Mouse (Mus musculus): ENCODE measurements at regions not wholly inside any gene's neighbourhood (a gene's known extent, or its start where the extent isn't known, plus 50 kb on each side); places are given as distances from the start of the nearest gene placed in this dataset.

- TF ChIP-seq CTCF (IDR thresholded peaks at IDR 0.05), result no peak
- TF ChIP-seq EP300 (IDR thresholded peaks at IDR 0.05), result no peak
These were observed 96.9 kb downstream of the Zfp36l1 start for GRCm38 (mm10) chr12:80015938-80016337.

Data from lung, postnatal 0 days (tissue).